Mouse (Mus musculus) liver, embryonic 12.5 days (tissue): ENCODE measurements around the gene Pglyrp3. TPM values are rescaled to one million over a fixed set of nuclear protein-coding genes. Genes with fewer than 3 reads are reported as not detected.
"Not testable (repeated sequence)": the region's sequence is repeated elsewhere in the genome, so short reads cannot be mapped to it uniquely, and the experiment has no call there.

Experiments
- ATAC-seq: fragments of 200-750 bp; cut with Nextera tagmentation; 2 replicates; pipeline ENCODE4 v1.8.0; 2017; ENCODE audit warnings: moderate number of reproducible peaks, mild to moderate bottlenecking, moderate library complexity
- H3K27ac ChIP-seq: fragments of 300-500 bp; sonication (generic); 2 replicates; pipeline ENCODE4 v1.5.1; 2016; ENCODE audit warnings: mild to moderate bottlenecking
- H3K27me3 ChIP-seq: fragments of 300-500 bp; sonication (generic); replicated peaks from 2 replicates; pipeline ENCODE4 v1.6.1; 2016; ENCODE audit warnings: mild to moderate bottlenecking, moderate library complexity
- H3K36me3 ChIP-seq: fragments of 300-500 bp; sonication (generic); 2 replicates; pipeline ENCODE4 v1.6.1; 2016; ENCODE audit warnings: mild to moderate bottlenecking, moderate library complexity
- H3K4me1 ChIP-seq: fragments of 300-500 bp; sonication (generic); 2 replicates; pipeline ENCODE4 v1.6.1; 2016
- H3K4me2 ChIP-seq: fragments of 300-500 bp; sonication (generic); 2 replicates; pipeline ENCODE4 v1.6.1; 2016; ENCODE audit warnings: mild to moderate bottlenecking, moderate library complexity
- H3K4me3 ChIP-seq: fragments of 300-500 bp; sonication (generic); 2 replicates; pipeline ENCODE4 v1.5.1; 2016; ENCODE audit warnings: mild to moderate bottlenecking, moderate library complexity
- H3K9ac ChIP-seq: fragments of 300-500 bp; sonication (generic); 2 replicates; pipeline ENCODE4 v1.6.1; 2016; ENCODE audit warnings: mild to moderate bottlenecking, moderate library complexity
- H3K9me3 ChIP-seq: fragments of 300-500 bp; sonication (generic); replicated peaks from 2 replicates; pipeline ENCODE4 v1.6.1; 2016; ENCODE audit warnings: mild to moderate bottlenecking, moderate library complexity
- WGBS: fragments of 180-500 bp; shearing (Covaris S2); methylation state at CpG from one replicate; pipeline ENCODE4 v1.1.7; 2016; ENCODE audit not compliant: insufficient replicate concordance; 5-methylcytosine and 5-hydroxymethylcytosine counted together
- microRNA-seq: library from miRNA; unstranded; fragments of <30 nt; microRNA quantifications from one replicate; pipeline ENCODE4, GENCODE M21; 2017
- polyA plus RNA-seq: library from polyadenylated mRNA; unstranded; fragments of >200 nt; fragmentation: Nextera tagmentation; extraction: Ambion mirVana; gene quantifications from 2 replicates; pipeline ENCODE4 v1.2.1, GENCODE M21; 2016

The Pglyrp3 gene
- polyA plus RNA-seq: not detected in 2 replicates

DNA sequence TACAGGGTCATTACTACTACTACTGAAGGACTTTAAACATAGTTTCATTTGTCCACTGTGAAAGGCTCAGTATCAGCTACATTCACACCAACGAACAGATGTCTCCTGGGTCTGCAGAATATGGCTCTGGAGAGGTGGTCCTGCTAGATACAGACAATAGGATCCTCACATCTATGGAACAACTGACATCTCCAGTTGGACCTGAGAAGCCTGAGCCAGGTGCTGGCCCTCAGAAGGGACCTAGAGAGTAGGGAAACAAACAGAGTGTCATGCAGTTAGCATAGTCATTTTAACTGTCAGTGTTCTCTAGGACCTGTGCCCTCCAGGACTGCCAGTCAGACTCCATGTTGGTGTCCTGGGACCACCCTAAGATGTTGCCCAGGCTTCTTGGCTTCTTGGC is at the start of gene Pglyrp3:
Gene Pglyrp3, plus strand, starts transcription at position 301 of the 400 bp plus-strand sequence.
- Histone ChIP-seq H3K9ac (no peak within 1 kb of the TSS), H3K4me3 (no peak within 1 kb of the TSS), H3K27ac (no peak within 1 kb of the TSS), H3K9me3 (no peaks in the 10 kb centered on the region), H3K4me2 (no peak within 1 kb of the TSS), H3K27me3 (no peaks in the 10 kb centered on the region), H3K36me3 (no peaks in the 10 kb centered on the region), H3K4me1 (no peaks in the 10 kb centered on the region)
- WGBS: 57% methylated on average over 1 of the region's 1 CpGs
- ATAC-seq: no peak

DNA sequence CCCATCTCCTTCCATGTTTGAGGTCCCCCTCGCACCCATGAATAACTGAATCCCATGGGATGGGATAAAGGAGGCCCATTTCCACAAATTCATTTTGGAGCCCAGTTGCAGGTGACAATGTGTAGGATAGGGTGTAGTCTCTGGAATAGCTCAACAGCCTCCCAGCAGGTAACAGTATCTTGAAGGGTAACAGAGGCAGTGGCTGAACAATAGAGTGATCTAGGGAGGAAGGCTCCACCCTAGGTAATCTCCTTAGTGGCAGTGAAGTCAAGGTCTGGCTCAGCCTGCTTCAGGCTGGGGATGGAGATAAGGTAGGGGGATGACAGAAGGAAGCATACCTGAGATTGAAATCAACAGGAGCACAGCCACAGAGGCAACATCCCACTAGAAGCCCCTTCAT is 3.4 kb upstream of the Pglyrp3 start:
- ATAC-seq: no peak
- Histone ChIP-seq H3K27me3 (no peaks in the 10 kb centered on the region), H3K4me1 (no peaks in the 10 kb centered on the region), H3K9ac (no peak overlapping the region), H3K9me3 (no peaks in the 10 kb centered on the region), H3K4me2 (no peak overlapping the region), H3K27ac (no peak overlapping the region), H3K36me3 (no peaks in the 10 kb centered on the region), H3K4me3 (no peak overlapping the region)
- 39% methylated on average over 1 of the region's 1 CpGs for WGBS

DNA sequence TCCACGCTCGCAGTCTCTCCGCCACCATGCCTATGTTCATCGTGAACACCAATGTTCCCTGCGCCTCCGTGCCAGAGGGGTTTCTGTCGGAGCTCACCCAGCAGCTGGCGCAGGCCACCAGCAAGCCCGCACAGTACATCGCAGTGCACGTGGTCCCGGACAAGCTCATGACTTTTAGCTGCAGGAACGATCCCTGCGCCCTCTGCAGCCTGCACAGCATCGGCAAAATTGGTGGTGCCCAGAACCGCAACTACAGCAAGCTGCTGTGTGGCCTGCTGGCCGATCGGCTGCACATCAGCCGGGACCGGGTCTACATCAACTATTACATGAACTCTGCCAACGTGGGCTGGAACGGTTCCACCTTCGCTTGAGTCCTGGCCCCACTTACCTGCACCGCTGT is 10.2 kb downstream of the Pglyrp3 start:
- H3K27ac ChIP-seq, H3K9me3 ChIP-seq, H3K9ac ChIP-seq, H3K4me3 ChIP-seq, H3K27me3 ChIP-seq, H3K4me1 ChIP-seq, H3K4me2 ChIP-seq, H3K36me3 ChIP-seq, ATAC-seq: not testable (repeated sequence)
- WGBS: 55% methylated on average over 24 of the region's 24 CpGs

DNA sequence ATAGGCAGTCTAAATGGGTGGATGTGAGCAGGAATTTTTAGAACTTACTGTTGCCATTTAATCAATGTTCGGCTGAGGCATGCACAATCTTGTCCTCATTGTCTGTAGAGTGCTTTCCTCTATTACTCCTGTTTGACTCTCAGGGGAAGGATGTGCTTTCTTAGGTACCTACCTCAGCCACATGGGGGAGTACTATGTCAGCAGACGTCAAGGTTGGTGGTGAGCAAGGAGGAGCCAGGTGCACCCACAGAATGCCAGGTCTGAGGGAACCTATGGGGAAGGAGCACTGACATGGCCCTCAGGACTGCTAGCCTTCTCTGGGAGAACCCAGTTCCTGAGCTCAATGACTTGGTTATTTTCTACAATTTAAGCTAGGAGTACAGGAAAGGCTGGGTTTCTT is 18.8 kb downstream of the Pglyrp3 start:
- no peak overlapping the region for H3K4me3 ChIP-seq
- H3K9ac ChIP-seq: no peak overlapping the region
- H3K27me3 ChIP-seq: no peaks in the 10 kb centered on the region
- H3K27ac ChIP-seq: no peak overlapping the region
- ATAC-seq: no peak
- WGBS: 36% methylated on average over 2 of the region's 2 CpGs
- H3K36me3 ChIP-seq: no peaks in the 10 kb centered on the region
- H3K4me2 ChIP-seq: no peak overlapping the region
- H3K9me3 ChIP-seq: no peaks in the 10 kb centered on the region
- no peaks in the 10 kb centered on the region for H3K4me1 ChIP-seq

DNA sequence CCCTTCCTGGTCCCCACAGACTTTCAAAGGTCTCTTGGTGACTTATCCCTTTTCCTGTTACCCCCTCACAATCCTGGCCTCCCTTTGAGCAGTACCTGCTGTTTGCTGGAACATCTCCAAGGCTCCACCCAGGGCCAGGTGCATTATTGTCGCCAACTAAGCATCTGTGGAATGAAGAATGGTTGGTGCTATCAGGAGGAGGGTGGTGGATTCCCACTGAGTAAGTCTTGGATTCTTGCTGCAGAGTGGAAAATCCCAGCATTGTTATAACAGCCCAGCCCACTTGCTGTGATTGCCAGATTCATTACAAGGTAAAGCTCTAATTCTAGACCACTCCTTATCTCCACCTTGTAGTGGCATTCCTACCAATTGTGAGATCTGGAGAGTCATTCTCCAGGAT is 19.5 kb downstream of the Pglyrp3 start:
- Histone ChIP-seq H3K36me3 (no peaks in the 10 kb centered on the region), H3K9ac (no peak overlapping the region), H3K4me3 (no peak overlapping the region), H3K4me1 (no peaks in the 10 kb centered on the region), H3K27ac (no peak overlapping the region), H3K9me3 (no peaks in the 10 kb centered on the region), H3K4me2 (no peak overlapping the region), H3K27me3 (no peaks in the 10 kb centered on the region)
- WGBS: 33% methylated on average over 1 of the region's 1 CpGs
- no peak for ATAC-seq

DNA sequence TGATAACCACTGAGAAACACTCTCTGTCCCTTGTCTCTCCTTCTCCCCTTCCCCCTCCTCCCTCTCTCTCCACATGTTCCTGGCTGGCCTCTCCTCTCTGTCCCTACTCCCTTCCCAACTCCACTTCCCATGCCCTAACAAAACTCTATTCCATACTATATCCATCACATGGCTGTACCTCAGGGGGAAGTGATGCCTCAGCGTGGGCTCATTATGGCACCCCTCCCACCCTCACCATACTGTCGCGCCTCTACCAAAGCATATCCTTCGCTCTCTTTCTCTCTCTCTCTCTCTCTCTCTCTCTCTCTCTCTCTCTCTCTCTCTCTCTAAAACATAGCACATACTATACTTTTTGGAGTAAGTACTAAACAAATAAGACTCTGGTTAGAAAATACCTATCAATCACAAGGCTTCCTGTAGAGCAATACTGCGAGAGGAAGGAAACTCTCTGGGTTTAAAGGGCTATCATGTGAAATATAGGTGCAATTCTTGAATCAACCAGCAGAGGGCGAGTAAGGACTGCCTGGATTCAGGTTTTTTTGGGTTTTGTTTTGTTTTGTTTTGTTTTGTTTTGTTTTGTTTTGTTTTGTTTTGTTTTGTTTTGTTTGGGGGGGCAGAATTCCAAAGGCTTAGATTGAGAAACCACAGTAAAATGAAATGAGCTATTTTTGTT is 36.1 kb downstream of the Pglyrp3 start:
- no peaks in the 10 kb centered on the region for H3K27me3 ChIP-seq
- H3K27ac ChIP-seq: no peak overlapping the region
- H3K4me2 ChIP-seq: no peak overlapping the region
- no peaks in the 10 kb centered on the region for H3K9me3 ChIP-seq
- no peak for ATAC-seq
- H3K36me3 ChIP-seq: no peaks in the 10 kb centered on the region
- no peak overlapping the region for H3K9ac ChIP-seq
- WGBS: 42% methylated on average over 6 of the region's 6 CpGs
- no peaks in the 10 kb centered on the region for H3K4me1 ChIP-seq
- no peak overlapping the region for H3K4me3 ChIP-seq

DNA sequence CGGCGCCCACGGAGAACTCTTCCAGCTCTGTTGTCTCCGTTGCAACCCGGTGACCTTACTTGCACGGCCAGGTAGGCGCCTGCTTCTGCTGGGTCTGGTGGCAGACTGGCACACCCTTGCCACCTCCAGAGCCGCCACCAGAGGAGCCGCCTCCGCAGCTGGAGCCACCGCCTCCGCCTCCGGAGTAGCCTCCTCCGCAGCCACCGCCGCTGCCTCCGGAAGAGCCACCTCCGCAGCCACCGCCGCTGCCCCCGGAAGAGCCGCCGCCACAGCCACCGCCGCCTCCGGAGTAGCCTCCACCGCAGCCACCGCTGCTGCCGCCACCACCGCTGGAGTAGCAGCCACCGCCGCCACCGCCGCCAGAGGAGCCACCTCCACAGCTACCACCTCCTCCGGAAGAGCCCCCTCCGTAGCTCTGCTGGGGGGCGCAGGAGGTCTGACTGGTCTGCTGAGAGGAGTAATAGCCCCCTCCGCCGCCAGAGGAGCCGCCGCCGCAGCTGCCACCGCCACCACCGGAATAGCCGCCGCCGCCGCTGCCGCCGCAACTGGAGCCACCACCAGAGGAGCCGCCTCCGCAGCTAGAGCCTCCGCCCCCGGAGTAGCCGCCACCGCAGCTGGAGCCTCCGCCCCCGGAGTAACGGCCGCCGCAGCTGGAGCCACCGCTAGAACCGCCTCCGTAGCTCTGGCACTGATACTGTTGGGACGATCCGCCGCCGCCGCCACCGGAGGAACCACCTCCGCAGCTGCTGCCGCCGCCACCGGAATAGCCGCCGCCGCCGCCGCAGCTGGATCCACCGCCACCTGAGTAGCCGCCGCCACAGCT is 66.3 kb downstream of the Pglyrp3 start:
- Histone ChIP-seq H3K27ac (no peak overlapping the region), H3K9ac (peak overlapping the region; percentile 49), H3K4me2 (peak overlapping the region; percentile 82), H3K27me3 (peaks cover 62% of the 10 kb centered on the region), H3K4me1 (peaks cover 13% of the 10 kb centered on the region; the same call in 1 of the 2 replicates), H3K9me3 (no peaks in the 10 kb centered on the region), H3K4me3 (peak overlapping the region; percentile 63), H3K36me3 (no peaks in the 10 kb centered on the region)
- peak; percentile 63 for ATAC-seq
- WGBS: under 1% methylated on average over 67 of the region's 82 CpGs

Small RNAs within 50 kb of the gene (microRNA-seq; reads per million reads assigned to microRNA genes)
- gene Gm23697 (not detected), gene Gm25145 (not detected)

Other genes with a start within 250 kb of the Pglyrp3 start
- 1.1 and 1.2 TPM in 2 replicates for gene Lor, start 68.6 kb downstream of the Pglyrp3 start, polyA plus RNA-seq
- not detected in 2 replicates for gene Prr9, start 109.4 kb downstream of the Pglyrp3 start, polyA plus RNA-seq
- not detected in 2 replicates for gene Lelp1, start 128.2 kb downstream of the Pglyrp3 start, polyA plus RNA-seq
- 0.05 TPM in 1 of 2 replicates, not detected in the other for gene Sprr2a1, start 201.2 kb downstream of the Pglyrp3 start, polyA plus RNA-seq
- gene Sprr2a2, start 201.3 kb downstream of the Pglyrp3 start, polyA plus RNA-seq: 0.19 TPM in 1 of 2 replicates, not detected in the other